Mouse (Mus musculus) adrenal gland, adult 8-10 months (tissue): ENCODE data around the gene Olfr1030. TPM values are rescaled to one million over a fixed set of nuclear protein-coding genes. Genes with fewer than 3 reads are reported as not detected.
"Not testable (repeated sequence)": the region's sequence is repeated elsewhere in the genome, so short reads cannot be mapped to it uniquely, and the experiment has no call there.

Experiments
- DNase-seq: peaks from one replicate; pipeline ENCODE4 v3.0.0; 2022
- total RNA-seq, 4 experiments: library from RNA; stranded (reverse); gene quantifications; 2 replicates each; pipeline ENCODE4 v1.2.4; 2022

The Olfr1030 gene
- not detected for total RNA-seq

DNA sequence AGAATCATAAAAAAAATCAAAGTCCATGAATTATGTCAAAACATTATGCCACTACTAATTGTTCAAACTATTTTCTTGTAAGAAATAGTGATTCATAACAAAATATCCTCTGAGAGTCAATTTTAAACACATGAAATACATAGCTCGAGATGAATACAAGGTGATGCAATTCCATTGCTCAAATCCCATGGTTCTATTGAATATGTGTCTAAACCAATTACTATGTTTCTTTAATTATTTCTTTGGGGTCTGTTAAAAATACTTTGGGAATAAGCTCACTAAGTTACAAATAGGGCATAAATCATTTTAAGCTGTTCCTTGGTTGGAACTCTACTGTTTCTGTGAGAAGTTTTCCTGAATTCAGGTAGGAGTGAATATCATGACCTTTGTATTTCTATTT, at the start of gene Olfr1030:
Olfr1030 (plus strand) TSS at position 301 of the 400 bp plus-strand sequence.
- no peak for DNase-seq

DNA sequence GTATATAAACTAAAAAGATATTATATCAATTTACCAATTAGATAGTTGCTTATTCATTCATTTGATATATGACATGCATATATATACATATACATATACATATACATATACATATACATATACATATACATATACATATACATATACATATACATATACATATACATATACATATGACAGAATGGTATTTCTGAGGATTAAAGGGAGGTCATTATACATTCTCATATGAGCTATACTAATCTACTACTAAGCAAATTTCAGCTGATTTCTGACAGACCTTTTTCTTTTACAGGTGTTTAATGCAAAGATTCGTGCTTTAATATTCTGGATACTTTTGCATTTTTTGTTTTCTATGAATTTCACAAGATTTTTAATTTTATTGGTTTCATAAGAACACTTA, 28.9 kb upstream of the Olfr1030 start, which contains the start of gene Olfr1028:
Olfr1028 (plus strand) TSS at position 301 of the 400 bp plus-strand sequence.
- DNase-seq, result no peak

DNA sequence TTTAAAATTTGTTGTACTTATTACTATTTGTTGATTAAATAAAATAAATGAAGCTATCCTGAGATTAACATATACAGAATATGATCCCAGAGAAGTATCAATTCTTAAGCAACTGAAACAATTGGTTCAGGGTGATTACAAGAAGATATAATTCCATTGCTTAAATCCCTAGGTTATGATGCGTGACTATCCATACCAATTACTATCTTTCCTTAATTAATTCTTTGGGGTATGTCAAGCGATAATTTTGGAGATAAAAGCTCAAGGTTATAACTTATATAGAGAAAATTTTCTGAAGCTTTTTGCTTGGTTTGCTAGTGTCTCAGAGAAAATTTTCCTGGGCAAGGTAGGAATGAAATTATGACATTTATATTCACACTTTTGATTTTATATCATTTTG, 5.5 kb upstream of the Olfr1030 start, which contains the start of gene Olfr1029:
Olfr1029 (plus strand) TSS at position 301 of the 400 bp plus-strand sequence.
- no peak for DNase-seq

DNA sequence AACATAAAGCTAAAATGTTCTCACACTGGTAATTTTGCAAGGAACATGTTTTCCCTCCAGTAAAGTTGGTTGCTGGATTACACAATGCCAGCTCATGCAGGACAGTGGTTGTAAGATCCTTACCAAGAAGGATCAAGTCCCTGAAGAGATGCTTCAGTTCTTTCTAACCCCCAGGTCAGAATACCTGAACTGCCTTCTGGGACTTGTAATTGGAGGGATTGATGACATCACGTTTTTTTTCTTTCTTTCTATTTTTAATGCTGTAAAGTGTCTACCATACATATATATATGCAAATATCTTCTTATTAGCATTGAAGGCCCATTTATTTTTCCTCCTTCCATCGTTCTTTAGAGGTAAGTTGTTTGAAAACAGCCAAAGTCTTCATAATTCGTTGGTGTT, 10.9 kb downstream of the Olfr1030 start, which contains the start of gene Olfr1031:
Olfr1031 (plus strand) TSS at position 301 of the 400 bp plus-strand sequence.
- no peak for DNase-seq

DNA sequence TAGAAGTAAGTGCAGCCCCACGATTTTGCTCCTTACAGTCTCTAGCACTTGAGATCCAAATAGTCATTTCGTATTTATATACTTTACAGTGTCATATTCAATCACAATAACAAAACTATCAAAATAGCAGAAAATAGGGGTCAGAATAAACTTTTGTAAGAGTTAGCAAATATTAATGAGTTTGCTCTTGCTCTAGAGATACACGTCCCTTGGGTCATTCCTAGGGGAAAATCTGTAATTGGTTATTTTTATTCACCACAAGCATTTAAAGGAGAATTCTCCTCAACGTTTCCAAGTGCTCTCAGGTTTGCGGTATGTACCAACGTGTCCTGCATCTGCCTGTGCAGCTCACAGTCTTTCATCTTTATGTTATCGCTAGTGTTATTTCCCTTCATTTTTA, 26.2 kb downstream of the Olfr1030 start, which contains the start of gene Olfr1032:
Olfr1032 (plus strand) TSS at position 301 of the 400 bp plus-strand sequence.
- DNase-seq, result no peak

DNA sequence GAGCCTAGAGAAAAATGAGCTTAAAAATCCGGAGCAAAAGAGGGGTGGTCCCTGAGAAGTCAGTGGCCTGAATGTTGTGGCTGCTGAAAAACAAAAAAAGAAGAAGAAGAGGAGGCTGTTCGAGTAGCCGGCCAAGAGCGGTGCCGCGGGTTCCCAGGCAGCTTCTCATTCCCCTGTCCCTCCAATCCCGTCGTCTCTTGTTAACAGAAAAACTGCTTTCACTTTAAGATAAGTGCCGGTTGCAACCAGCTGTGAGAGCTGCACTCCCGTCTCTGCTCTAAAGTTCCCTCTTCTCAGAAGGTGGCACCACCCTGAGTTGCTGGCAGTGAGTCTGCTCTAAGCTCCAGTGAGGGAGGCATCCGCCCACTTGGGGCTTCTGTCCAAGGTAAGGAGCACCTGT, 41.3 kb downstream of the Olfr1030 start, which contains the start of gene Olfr1033:
Olfr1033 (plus strand) TSS at position 228 of the 400 bp plus-strand sequence.
- not testable (repeated sequence) for DNase-seq

DNA sequence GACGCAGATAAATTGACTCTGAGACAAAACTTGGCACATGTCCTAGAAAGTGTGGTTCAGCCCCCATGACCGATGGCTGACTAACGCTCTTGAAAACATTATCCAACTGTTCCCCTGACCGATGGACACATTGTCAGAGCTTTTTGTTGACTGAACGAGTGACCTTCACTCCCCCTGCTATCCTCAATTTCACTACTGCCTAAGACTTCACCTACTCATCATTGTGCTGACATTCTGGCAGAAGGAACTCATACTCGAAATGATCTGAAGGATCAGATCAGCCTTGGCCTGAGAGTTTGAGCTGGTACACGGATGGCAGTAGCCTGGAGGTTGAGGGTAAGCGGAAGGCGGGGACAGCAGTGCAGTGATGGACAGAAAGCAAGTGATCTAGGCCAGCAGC, 42.4 kb downstream of the Olfr1030 start:
- peak; percentile 27 for DNase-seq

Other genes with a start within 250 kb of the Olfr1030 start
- gene Olfr1012, start 216.5 kb upstream of the Olfr1030 start, total RNA-seq, result not detected
- not detected for gene Olfr1013, start 212.2 kb upstream of the Olfr1030 start, total RNA-seq
- not detected for gene Olfr1014, start 206.6 kb upstream of the Olfr1030 start, total RNA-seq
- gene Olfr1015, start 197.3 kb upstream of the Olfr1030 start, total RNA-seq, result under 1 TPM in 1 of 4 experiments, not detected in 3; 0.46 TPM
- gene Olfr1016, start 176.7 kb upstream of the Olfr1030 start, total RNA-seq, result not detected
- gene Olfr1018, start 160.8 kb upstream of the Olfr1030 start, total RNA-seq, result not detected
- not detected for gene Olfr1019, start 133.8 kb upstream of the Olfr1030 start, total RNA-seq
- not detected for gene Olfr1020, start 132.2 kb upstream of the Olfr1030 start, total RNA-seq
- gene Olfr1022, start 110.7 kb upstream of the Olfr1030 start, total RNA-seq, result not detected
- not detected for gene Olfr1023, start 93.6 kb upstream of the Olfr1030 start, total RNA-seq
- not detected for gene Olfr1024, start 74.2 kb upstream of the Olfr1030 start, total RNA-seq
- not detected for gene Olfr1025-ps1, start 64.1 kb upstream of the Olfr1030 start, total RNA-seq
- gene Olfr1026, start 57.7 kb upstream of the Olfr1030 start, total RNA-seq, result not detected
- not detected for gene Olfr1028, start 28.8 kb upstream of the Olfr1030 start, total RNA-seq
- not detected for gene Olfr1029, start 5.4 kb upstream of the Olfr1030 start, total RNA-seq
- gene Olfr1031, start 11.0 kb downstream of the Olfr1030 start, total RNA-seq, result not detected
- gene Olfr1032, start 26.3 kb downstream of the Olfr1030 start, total RNA-seq, result not detected
- gene Olfr1033, start 41.4 kb downstream of the Olfr1030 start, total RNA-seq, result 1 to 10 TPM; 1.4 to 3.2 (median 1.8) TPM
- under 1 TPM; 0.13 to 0.25 (median 0.14) TPM for gene Olfr1034, start 66.6 kb downstream of the Olfr1030 start, total RNA-seq
- not detected for gene Olfr1036, start 94.7 kb downstream of the Olfr1030 start, total RNA-seq
- gene Olfr1037, start 108.1 kb downstream of the Olfr1030 start, total RNA-seq, result not detected
- gene Olfr1039, start 156.7 kb downstream of the Olfr1030 start, total RNA-seq, result not detected
- gene Olfr1040, start 167.5 kb downstream of the Olfr1030 start, total RNA-seq, result not detected
- not detected for gene Olfr1042, start 182.6 kb downstream of the Olfr1030 start, total RNA-seq
- gene Olfr1043, start 188.2 kb downstream of the Olfr1030 start, total RNA-seq, result not detected
- not detected for gene Olfr1044, start 198.5 kb downstream of the Olfr1030 start, total RNA-seq
- gene Olfr52, start 206.4 kb downstream of the Olfr1030 start, total RNA-seq, result not detected
- gene Olfr1045, start 223.7 kb downstream of the Olfr1030 start, total RNA-seq, result not detected
- not detected for gene Olfr1046, start 240.0 kb downstream of the Olfr1030 start, total RNA-seq